Mouse (Mus musculus) G1E (cell line): ENCODE results near the gene Smco2. TPM values are rescaled to one million over a fixed set of nuclear protein-coding genes. Genes with fewer than 3 reads are reported as not detected.

Experiments
- ATAC-seq: 2 replicates; pipeline ENCODE4 v1.8.0; 2016; ENCODE audit warnings: mild to moderate bottlenecking; ENCODE audit not compliant: insufficient number of reproducible peaks, poor library complexity, low FRiP score, severe bottlenecking; ENCODE audit errors: extremely low read depth
- DNase-seq: peaks from one replicate; pipeline ENCODE4 v3.0.0; 2012; ENCODE audit warnings: low spot score
- H3K27me3 ChIP-seq: 2 replicates; pipeline ENCODE4 v1.6.1; 2012; ENCODE audit warnings: mild to moderate bottlenecking, low read length, inconsistent platforms; ENCODE audit not compliant: insufficient read depth
- H3K36me3 ChIP-seq: replicated peaks from 2 replicates; pipeline ENCODE3; 2012; ENCODE audit warnings: mild to moderate bottlenecking, inconsistent platforms
- H3K4me1 ChIP-seq: 2 replicates; pipeline ENCODE4 v1.6.1; 2012; ENCODE audit warnings: low read depth, low read length, inconsistent platforms, mixed read lengths; ENCODE audit not compliant: insufficient read depth
- H3K4me3 ChIP-seq: 2 replicates; pipeline ENCODE4 v1.5.1; 2012; ENCODE audit warnings: low read depth, mild to moderate bottlenecking, inconsistent platforms, low read length, moderate library complexity, mixed read lengths
- H3K9me3 ChIP-seq: replicated peaks from 2 replicates; pipeline ENCODE4 v1.6.1; 2012; ENCODE audit warnings: inconsistent platforms
- CTCF ChIP-seq: IDR thresholded peaks from 2 replicates; pipeline ENCODE4 v1.5.1; 2012; ENCODE audit warnings: low read depth, low read length, inconsistent platforms, mixed read lengths
- GATA1 ChIP-seq: IDR thresholded peaks from 2 replicates; pipeline ENCODE4 v1.6.1; 2012; ENCODE audit warnings: borderline replicate concordance, low read length, inconsistent platforms, mixed read lengths
- GATA2 ChIP-seq: IDR thresholded peaks from 2 replicates; pipeline ENCODE4 v1.6.1; 2012; ENCODE audit warnings: low read depth, low read length, inconsistent platforms, borderline replicate concordance
- POLR2AphosphoS5 ChIP-seq: IDR thresholded peaks from 2 replicates; pipeline ENCODE4 v1.6.1; 2012; ENCODE audit warnings: low read depth, low read length, inconsistent platforms; ENCODE audit not compliant: insufficient replicate concordance
- TAL1 ChIP-seq: conservative IDR thresholded peaks from 2 replicates; pipeline ENCODE4 v1.6.1; 2012; ENCODE audit warnings: low read depth, low read length, inconsistent platforms, mixed read lengths
- polyA plus RNA-seq: library from polyadenylated mRNA; stranded (reverse); fragments of >175 nt; gene quantifications from 2 replicates; pipeline ENCODE4 v1.2.3, GENCODE M21; 2012
- total RNA-seq, 2 experiments: library from RNA; stranded (forward) in 1 of 2; stranded (reverse) in 1 of 2; fragments of 200-1000 nt in 1 of 2; fragments of >200 nt in 1 of 2; fragmentation: Nextera tagmentation in 1 of 2; gene quantifications; 2 replicates each; pipeline ENCODE4 v1.2.3; 2014 to 2017

Smco2 gene
- total and polyA plus RNA-seq, 3 experiments = 0.60 TPM; not detected in 2

DNA sequence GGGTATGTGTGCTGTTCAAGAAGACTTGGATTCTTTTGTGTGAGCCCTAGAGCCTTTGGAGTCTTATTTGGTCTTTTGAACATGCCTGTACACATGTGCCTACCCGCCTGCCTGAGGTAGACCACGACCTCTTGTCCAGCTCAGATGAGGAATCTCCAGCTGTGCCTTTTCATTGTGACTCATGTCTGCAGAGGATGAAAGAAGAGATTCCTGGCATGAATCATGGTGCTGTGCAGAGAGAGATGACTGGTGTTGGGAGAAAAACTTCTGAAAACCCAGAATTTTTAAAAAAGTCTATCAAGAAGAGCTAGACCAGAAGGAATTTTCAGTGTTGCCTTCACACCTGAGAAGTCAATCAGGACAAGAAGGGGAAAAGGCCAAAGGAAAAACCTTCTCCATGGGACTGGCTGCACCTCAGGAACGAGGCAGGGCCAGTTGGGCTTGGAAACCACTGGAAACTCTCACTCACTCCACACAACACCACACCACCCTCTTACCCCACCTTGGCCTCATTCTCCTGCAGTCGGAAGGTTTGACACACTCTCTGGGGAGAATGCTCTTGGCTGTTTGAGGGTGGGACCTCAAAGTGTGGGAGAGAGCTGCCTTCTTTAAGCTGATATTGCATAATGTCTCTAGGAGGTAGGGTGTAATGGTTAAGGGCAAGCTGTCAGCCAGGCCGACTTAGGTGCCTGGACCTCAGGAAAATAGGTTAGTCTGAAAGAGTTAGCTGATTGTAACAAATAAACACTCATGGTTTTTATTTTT is 60.0 kb downstream of the Smco2 start:
- no peaks in the 10 kb centered on the region for H3K36me3 ChIP-seq
- no peak for ATAC-seq
- H3K9me3 ChIP-seq = no peaks in the 10 kb centered on the region
- no peak for DNase-seq
- no peak overlapping the region for H3K4me3 ChIP-seq
- no peak for TF ChIP-seq POLR2AphosphoS5
- no peak for TF ChIP-seq GATA2
- TF ChIP-seq TAL1 = no peak
- no peak for TF ChIP-seq CTCF
- no peak for TF ChIP-seq GATA1
- H3K4me1 ChIP-seq = no peaks in the 10 kb centered on the region
- no peaks in the 10 kb centered on the region; the same call in 1 of the 2 replicates for H3K27me3 ChIP-seq

- H3K27me3 ChIP-seq = no peaks in the 10 kb centered on the region; the same call in 1 of the 2 replicates
- H3K36me3 ChIP-seq = no peaks in the 10 kb centered on the region
- ATAC-seq (no peak), DNase-seq (no peak)
- H3K4me3 ChIP-seq = no peak overlapping the region
- no peaks in the 10 kb centered on the region for H3K4me1 ChIP-seq
- TF ChIP-seq POLR2AphosphoS5 = no peak
- TF ChIP-seq GATA1 = no peak
- TF ChIP-seq CTCF = no peak
- TF ChIP-seq GATA2 = no peak
- no peak for TF ChIP-seq TAL1
- no peaks in the 10 kb centered on the region for H3K9me3 ChIP-seq
Observed at GRCm38 (mm10) chr6:146910801-146911200, 60.9 kb downstream of the Smco2 start.

GRCm38 (mm10) chr6:146912835-146913488 is 63.1 kb downstream of the Smco2 start:
- TF ChIP-seq GATA2 (no peak), TAL1 (no peak), CTCF (no peak), POLR2AphosphoS5 (no peak), GATA1 (no peak)
- Histone ChIP-seq H3K4me1 (no peaks in the 10 kb centered on the region), H3K36me3 (no peaks in the 10 kb centered on the region), H3K4me3 (no peak overlapping the region), H3K9me3 (no peaks in the 10 kb centered on the region), H3K27me3 (no peaks in the 10 kb centered on the region; the same call in 1 of the 2 replicates)
- ATAC-seq = no peak
- no peak for DNase-seq

- TF ChIP-seq CTCF (no peak), GATA1 (no peak), GATA2 (no peak), POLR2AphosphoS5 (no peak), TAL1 (no peak)
- Histone ChIP-seq H3K27me3 (peaks cover 5% of the 10 kb centered on the region), H3K9me3 (no peaks in the 10 kb centered on the region), H3K4me1 (no peaks in the 10 kb centered on the region), H3K4me3 (no peak overlapping the region), H3K36me3 (no peaks in the 10 kb centered on the region)
- no peak for ATAC-seq
- no peak for DNase-seq
Observed at GRCm38 (mm10) chr6:146913489-146914198, 63.7 kb downstream of the Smco2 start.

DNA sequence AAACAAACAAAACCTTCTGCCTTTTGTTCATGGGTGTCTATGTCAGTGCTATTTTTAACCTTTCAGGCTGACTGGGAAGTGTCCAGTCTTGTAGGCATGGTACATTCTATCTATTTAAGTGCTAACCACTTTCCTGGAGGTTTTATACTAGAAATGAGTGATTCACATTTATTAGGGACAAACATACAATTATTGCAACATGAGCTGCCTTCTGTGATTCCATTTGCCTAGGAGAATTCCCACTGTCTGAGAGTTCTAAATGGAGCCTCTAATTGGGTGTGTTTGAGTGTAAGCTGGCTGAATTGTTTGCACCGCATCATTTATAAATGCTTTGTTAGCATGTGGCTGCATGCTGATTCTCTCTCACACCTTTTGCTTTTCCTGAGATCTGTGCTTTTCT is 65.9 kb downstream of the Smco2 start:
- DNase-seq = no peak
- Histone ChIP-seq H3K4me1 (no peaks in the 10 kb centered on the region), H3K27me3 (peaks cover 5% of the 10 kb centered on the region), H3K9me3 (no peaks in the 10 kb centered on the region), H3K4me3 (no peak overlapping the region), H3K36me3 (no peaks in the 10 kb centered on the region)
- TF ChIP-seq TAL1 (no peak), GATA2 (no peak), GATA1 (no peak), CTCF (no peak), POLR2AphosphoS5 (no peak)
- no peak for ATAC-seq

DNA sequence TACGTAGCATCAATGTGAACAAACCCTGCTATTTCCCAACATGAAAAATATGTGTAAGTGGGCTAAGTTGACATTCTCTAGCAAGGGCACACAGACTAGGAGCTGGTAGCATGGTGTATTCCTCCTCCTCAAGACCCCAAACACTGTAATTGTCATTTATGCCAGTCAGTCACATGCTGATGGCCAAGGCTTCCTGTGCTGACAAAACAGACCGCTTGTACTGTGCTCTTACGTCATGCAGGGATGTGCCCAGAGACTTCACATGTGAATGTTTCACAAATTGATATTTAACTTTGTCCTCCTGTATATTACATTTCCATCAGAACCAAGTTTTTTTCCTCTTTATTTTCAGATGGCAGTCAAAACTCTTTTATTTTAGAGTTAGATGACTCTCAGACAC is 67.5 kb downstream of the Smco2 start:
- TF ChIP-seq GATA2 = no peak
- no peak for TF ChIP-seq TAL1
- TF ChIP-seq GATA1 = no peak
- no peak for TF ChIP-seq CTCF
- no peak for TF ChIP-seq POLR2AphosphoS5
- H3K27me3 ChIP-seq = peaks cover 5% of the 10 kb centered on the region; the same call in 1 of the 2 replicates
- no peak for DNase-seq
- H3K36me3 ChIP-seq = no peaks in the 10 kb centered on the region
- ATAC-seq = no peak
- H3K9me3 ChIP-seq = no peaks in the 10 kb centered on the region
- H3K4me3 ChIP-seq = no peak overlapping the region
- H3K4me1 ChIP-seq = no peaks in the 10 kb centered on the region
